Mouse (Mus musculus) v-Abl transformed pro-B cells (cell line): ENCODE data around the gene Lrrc58.

Experiments
- in situ Hi-C, 2 experiments: fragments of 400-800 bp; cut with MboI; formaldehyde crosslinking; loops; one replicate each; pipeline ENCODE4 v1.15.1; 2025; ENCODE audit not compliant: unreplicated experiment in 2 of 2

The Lrrc58 gene

DNA sequence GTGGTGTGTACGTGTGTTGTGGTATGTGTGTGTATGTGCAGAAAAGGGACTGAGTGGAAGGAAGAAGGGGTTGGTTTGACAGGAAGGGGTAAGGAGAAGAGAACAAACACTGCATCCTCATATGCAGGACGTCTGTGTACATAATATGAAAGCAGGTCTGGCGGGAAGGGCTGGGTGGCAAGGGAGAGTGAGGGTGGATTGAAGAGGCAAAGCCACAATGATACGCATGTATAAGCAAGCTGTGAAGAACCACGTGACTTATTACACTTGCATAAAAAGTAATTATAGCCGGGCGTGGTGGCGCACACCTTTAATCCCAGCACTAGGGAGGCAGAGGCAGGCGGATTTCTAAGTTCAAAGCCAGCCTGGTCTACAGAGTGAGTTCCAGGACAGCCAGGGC lies 2.3 kb upstream of the Lrrc58 start:
- in situ Hi-C loops = loop anchor here in 1 of 2 experiments (25.0 kb wide), 1 partner anchor 646 kb away; the partner anchor contains the start of gene Timmdc1

- in situ Hi-C loops = loop anchor here in 1 of 2 experiments (25.0 kb wide), 1 partner anchor 644 kb away; the partner anchor contains the start of gene Timmdc1
These were observed 599 bp downstream of the Lrrc58 start for GRCm38 (mm10) chr16:37868506-37869469.

- in situ Hi-C loops = loop anchor here in 1 of 2 experiments (25.0 kb wide), 1 partner anchor 643 kb away; the partner anchor contains the start of gene Timmdc1
These were observed 1.5 kb downstream of the Lrrc58 start for GRCm38 (mm10) chr16:37869470-37870231.

GRCm38 (mm10) chr16:37871112-37871715 lies 3.0 kb downstream of the Lrrc58 start:
- in situ Hi-C loops = loop anchor here in 1 of 2 experiments (25.0 kb wide), 1 partner anchor 641 kb away; the partner anchor contains the start of gene Timmdc1

GRCm38 (mm10) chr16:37874501-37875235 lies 6.5 kb downstream of the Lrrc58 start:
- in situ Hi-C loops = loop anchor here in 1 of 2 experiments (25.0 kb wide), 1 partner anchor 638 kb away; the partner anchor contains the start of gene Timmdc1

DNA sequence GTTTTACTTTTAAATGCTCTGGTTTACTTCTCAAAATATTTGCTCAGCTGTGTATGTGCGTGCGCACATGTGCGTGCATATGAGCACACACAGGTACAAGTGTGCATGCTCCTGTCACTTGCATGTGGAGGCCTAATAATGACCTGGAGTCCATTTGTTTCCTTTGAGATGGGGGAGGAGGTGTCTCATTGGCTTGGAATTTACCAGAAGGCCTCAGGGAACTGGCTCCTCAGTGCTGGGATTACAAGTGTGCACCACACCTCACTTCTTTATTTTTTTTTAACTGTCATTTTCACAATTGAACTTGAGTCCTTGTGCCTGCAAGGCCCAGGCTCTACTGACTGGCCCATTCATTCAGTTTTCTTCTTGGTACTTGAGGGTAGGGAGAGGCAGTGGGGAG lies 9.2 kb downstream of the Lrrc58 start:
- in situ Hi-C loops = no loop called here

GRCm38 (mm10) chr16:37878951-37879505 lies 10.8 kb downstream of the Lrrc58 start:
- in situ Hi-C loops = no loop called here

DNA sequence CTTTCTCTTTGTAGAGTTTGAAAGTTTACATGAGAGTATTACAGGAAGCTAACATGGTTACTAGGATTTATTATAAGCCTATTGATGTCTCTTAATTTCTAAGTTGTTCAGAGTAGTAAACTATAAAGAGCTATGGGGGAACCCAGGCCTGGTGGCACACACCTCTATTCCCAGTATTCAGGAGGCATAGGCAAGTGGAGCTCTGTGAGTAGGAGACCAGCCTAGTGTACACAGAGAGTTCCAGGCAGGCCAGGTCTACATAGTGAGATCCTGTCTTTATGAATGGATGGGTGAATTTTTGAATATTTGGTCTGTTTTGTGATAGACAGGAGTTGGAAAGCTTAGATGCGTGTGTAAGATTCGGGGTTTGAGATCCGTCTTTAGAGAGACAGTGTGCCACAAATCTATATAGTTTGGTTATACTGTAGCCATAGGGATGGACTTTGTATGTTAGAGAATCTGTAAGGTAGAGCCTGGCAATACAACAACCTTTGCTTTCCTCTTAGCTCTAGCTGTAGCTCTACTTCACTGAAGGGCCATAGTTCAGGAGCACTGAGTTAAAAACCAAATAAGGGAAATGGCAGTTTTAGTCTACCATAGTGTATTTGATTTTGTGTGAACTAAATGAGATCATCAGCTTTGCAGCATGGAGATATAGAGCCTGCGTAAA lies 11.7 kb downstream of the Lrrc58 start:
- in situ Hi-C loops = no loop called here

DNA sequence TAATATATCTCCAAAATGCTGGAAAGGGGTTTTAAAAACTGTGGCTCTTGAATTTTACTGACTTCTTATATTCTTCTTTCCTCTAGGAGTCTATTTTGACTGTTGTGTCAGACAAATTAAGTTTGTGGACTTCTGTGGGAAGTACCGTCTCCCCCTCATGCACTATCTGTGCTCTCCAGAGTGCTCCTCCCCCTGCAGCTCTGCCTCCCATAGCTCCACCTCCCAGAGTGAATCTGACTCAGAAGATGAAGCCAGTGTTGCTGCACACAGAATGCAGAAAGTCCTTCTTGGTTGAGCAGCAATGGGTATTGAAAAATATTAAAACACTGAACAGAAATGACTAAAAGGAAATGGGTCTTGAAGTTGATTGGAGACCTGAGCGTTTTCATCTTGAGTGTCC lies 13.0 kb downstream of the Lrrc58 start:
- in situ Hi-C loops = no loop called here

DNA sequence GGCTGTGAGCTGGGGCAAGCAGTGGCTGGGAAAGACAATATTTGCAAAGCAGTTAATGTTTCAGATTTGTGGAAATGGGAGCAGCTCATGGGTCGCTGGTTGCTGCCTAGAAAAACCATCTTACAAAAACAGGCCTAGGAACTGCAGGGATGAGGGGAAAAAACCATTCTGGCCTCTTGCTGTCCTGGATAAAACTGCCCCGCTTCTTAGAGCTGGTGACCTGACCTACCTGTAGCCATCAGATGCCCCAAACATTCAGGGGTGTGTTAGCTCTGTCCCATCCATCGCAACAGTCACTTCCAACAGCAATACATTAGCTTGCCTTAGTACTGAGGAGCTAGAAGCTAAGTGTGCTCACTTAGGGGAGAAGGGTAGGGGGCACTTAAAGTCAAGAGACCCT lies 20.8 kb downstream of the Lrrc58 start:
- in situ Hi-C loops = no loop called here

DNA sequence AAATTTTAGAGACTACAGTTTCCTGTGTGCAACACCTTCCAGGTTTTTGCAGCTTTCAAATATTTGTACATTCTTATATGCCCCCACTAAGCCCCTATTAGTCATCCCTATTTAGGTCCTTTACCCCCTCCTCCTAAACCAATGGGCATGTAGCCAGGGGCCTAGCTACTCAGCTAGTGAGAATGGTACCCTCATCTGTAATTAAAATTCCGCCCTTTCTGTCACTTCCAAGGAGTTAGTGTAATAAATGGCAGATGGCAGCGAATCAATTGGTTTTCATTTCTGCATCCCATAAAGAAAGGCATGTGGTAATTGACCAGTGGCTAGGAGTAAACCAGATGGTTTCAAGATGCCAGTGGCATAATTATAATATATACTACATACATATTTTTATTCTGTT lies 24.5 kb downstream of the Lrrc58 start:
- in situ Hi-C loops = no loop called here

- in situ Hi-C loops = no loop called here
These were observed 25.2 kb downstream of the Lrrc58 start for GRCm38 (mm10) chr16:37893381-37893780.

- in situ Hi-C loops = no loop called here
These were observed 25.8 kb downstream of the Lrrc58 start for GRCm38 (mm10) chr16:37893942-37894341.

DNA sequence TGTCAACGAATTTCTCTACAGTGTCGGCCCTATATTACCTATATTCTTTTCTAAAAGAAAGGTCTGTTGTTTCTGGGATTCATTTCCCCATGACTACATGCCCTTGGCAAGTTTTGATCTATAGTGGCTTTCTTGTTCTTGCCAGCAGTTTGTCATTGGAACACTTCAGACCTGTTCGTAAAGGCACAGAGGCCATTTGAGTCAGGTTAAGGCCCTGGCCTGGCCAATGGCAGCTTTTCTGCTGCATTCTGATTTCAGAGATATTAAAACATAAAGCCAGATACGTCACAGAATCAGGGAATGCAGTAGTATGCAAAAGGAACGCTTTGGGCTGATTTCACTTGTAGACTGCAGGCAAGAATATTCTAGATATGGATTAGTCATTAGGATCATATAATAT lies 30.6 kb downstream of the Lrrc58 start:
- in situ Hi-C loops = no loop called here

DNA sequence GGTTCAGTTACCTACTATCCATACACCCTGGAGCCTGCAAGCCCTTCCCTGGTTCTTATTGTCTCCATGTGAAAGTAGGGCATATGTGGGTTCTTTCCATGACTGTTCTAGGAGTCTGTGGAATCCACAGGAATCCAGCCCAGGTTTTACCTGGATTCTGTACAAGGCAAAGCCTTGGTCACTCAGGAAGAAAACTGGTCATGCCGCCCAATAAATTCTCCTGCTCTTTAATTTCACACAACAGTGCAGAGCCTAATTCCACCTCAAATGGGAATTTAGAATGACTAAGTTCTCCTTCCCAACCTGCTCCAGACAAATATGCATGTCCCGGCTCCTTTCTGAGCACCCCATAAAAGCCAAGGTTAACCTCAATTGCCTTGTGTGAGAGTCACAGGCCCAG lies 31.2 kb downstream of the Lrrc58 start:
- in situ Hi-C loops = no loop called here

DNA sequence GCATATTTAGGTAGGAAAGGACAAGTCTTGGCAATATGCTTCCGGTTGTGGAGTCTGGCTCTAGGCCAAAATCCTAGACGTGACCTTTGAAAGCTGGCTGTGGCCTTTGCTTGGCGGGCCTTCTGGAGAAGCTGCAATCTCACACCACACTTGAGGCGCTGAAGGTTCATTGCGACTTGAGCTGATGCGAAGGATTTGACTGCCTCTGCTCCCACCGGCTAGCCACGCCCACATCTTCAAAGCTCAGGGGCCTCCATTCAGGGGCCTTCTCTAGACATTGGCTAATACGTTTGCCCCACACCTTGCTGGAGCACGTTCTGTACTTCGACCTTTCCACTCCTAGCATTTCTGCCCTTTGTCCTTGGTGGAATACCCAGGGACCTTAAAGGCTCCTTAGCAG lies 33.1 kb downstream of the Lrrc58 start:
- in situ Hi-C loops = no loop called here

- in situ Hi-C loops = no loop called here
These were observed 38.3 kb downstream of the Lrrc58 start for GRCm38 (mm10) chr16:37906456-37906855.

DNA sequence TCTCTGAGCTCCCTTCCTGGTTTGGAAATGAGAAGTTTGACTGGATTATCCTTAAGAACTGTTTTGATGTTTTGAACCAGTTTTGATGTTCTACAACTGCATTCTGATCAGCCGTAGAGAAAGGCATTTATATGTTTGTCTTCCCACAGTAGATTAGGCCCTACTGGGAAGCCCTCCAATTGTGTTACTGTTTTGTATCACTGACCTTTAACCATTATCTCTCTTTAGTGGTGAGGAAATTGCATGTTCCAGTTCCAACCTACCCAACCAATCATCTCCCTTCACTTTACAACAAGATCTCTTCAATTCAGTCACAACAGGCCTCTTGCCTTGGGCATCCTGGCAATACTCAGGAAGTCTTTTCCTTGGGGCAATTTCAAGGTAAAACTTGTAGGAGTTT lies 42.9 kb downstream of the Lrrc58 start:
- in situ Hi-C loops = no loop called here

GRCm38 (mm10) chr16:37916138-37916817 lies 48.1 kb downstream of the Lrrc58 start, which contains the start of gene Gpr156:
Gene Gpr156 (plus strand): TSS chr16:37916496.
- in situ Hi-C loops = no loop called here
